8 mouse cellular contexts compared by ENCODE assay signal in genomic region chr19:46518828-46519621, GRCm38 (mm10). TPM values are rescaled to one million over a fixed set of nuclear protein-coding genes. Genes with fewer than 3 reads are reported as not detected.
DNase-seq lines count a peak whose midpoint lies in the region; ATAC-seq and TF ChIP-seq lines count a peak whose summit lies in the region.

No protein-coding gene starts in this region.

- H3K9me3 ChIP-seq in forebrain, embryonic 11.5 days (ENCODE audit: control insufficient read depth, low read length) = no peaks in the 10 kb centered on the region
- no peaks in the 10 kb centered on the region for H3K9me3 ChIP-seq in intestine, embryonic 16.5 days (ENCODE audit: control insufficient read depth, low read length)
- H3K9me3 ChIP-seq in neural tube, embryonic 12.5 days = no peaks in the 10 kb centered on the region

- no peak for TF ChIP-seq CTCF in lung, adult 2 months (IDR thresholded peaks at IDR 0.05; ENCODE audit: insufficient read depth, low read length)

- WGBS in lung, adult 2 months = 20% methylated on average over 5 of the region's 5 CpGs
- 15% methylated on average over 5 of the region's 5 CpGs for WGBS in forebrain, embryonic 11.5 days
- 14% methylated on average over 5 of the region's 5 CpGs for WGBS in intestine, embryonic 16.5 days
- 17% methylated on average over 5 of the region's 5 CpGs for WGBS in neural tube, embryonic 12.5 days

- H3K9ac ChIP-seq in forebrain, embryonic 11.5 days (ENCODE audit: low read length) = peak overlapping the region; percentile 44
- peak overlapping the region; percentile 54; the same call in 1 of the 2 replicates for H3K9ac ChIP-seq in intestine, embryonic 16.5 days (ENCODE audit: low read depth, low read length)
- no peak overlapping the region for H3K9ac ChIP-seq in neural tube, embryonic 12.5 days

- no peak for ATAC-seq in forebrain, embryonic 11.5 days (replicated peaks; ENCODE audit: low FRiP score)
- ATAC-seq in intestine, embryonic 16.5 days = peak; percentile 2; the same call in 1 of the 2 replicates
- no peak for ATAC-seq in neural tube, embryonic 12.5 days (ENCODE audit: low FRiP score, low read depth)

- no peak overlapping the region for H3K4me3 ChIP-seq in lung, adult 2 months (replicated peaks; ENCODE audit: extremely low read depth, low read depth, low read length)
- no peak overlapping the region for H3K4me3 ChIP-seq in forebrain, embryonic 11.5 days (ENCODE audit: low read depth, low read length)
- H3K4me3 ChIP-seq in intestine, embryonic 16.5 days (ENCODE audit: low read length) = no peak overlapping the region
- H3K4me3 ChIP-seq in neural tube, embryonic 12.5 days = no peak overlapping the region

- DNase-seq in lung, adult 2 months = peak; percentile 9
- no peak for DNase-seq in lung, postnatal 14 days
- DNase-seq in forebrain, embryonic 11.5 days (ENCODE audit: low spot score) = no peak
- no peak for DNase-seq in spleen, postnatal 10 days (ENCODE audit: low spot score in 2 of 2)
- no peak for DNase-seq in layer of hippocampus, adult 9-10 months (ENCODE audit: low spot score)
- DNase-seq in gastrocnemius, postnatal 36 days = no peak

- no peak for TF ChIP-seq POLR2A in lung, adult 2 months (IDR thresholded peaks at IDR 0.05; ENCODE audit: borderline replicate concordance, extremely low read depth, low read depth, low read length)

- peaks cover 39% of the 10 kb centered on the region for H3K4me1 ChIP-seq in lung, adult 2 months (ENCODE audit: control insufficient read depth, insufficient read depth, low read length)
- peaks cover 24% of the 10 kb centered on the region for H3K4me1 ChIP-seq in forebrain, embryonic 11.5 days (replicated peaks; ENCODE audit: control insufficient read depth, insufficient read depth, low read length)
- H3K4me1 ChIP-seq in intestine, embryonic 16.5 days (ENCODE audit: control insufficient read depth, insufficient read depth, low read length) = peaks cover 51% of the 10 kb centered on the region
- peaks cover 43% of the 10 kb centered on the region for H3K4me1 ChIP-seq in neural tube, embryonic 12.5 days

- H3K27me3 ChIP-seq in forebrain, embryonic 11.5 days (ENCODE audit: control insufficient read depth, insufficient read depth, low read length) = no peaks in the 10 kb centered on the region
- no peaks in the 10 kb centered on the region for H3K27me3 ChIP-seq in intestine, embryonic 16.5 days (replicated peaks; ENCODE audit: control insufficient read depth, insufficient read depth, low read length)
- no peaks in the 10 kb centered on the region for H3K27me3 ChIP-seq in neural tube, embryonic 12.5 days (replicated peaks)

- intact Hi-C loops in gastrocnemius, postnatal 36 days (cut with DNase I) = no loop called here

- H3K36me3 ChIP-seq in forebrain, embryonic 11.5 days (ENCODE audit: control insufficient read depth, insufficient read depth, low read length) = peaks cover 13% of the 10 kb centered on the region; the same call in 1 of the 2 replicates
- peaks cover 15% of the 10 kb centered on the region; the same call in 1 of the 2 replicates for H3K36me3 ChIP-seq in intestine, embryonic 16.5 days (ENCODE audit: control insufficient read depth, insufficient read depth, low read length)
- H3K36me3 ChIP-seq in neural tube, embryonic 12.5 days = peaks cover 23% of the 10 kb centered on the region

- peak overlapping the region; percentile 35 for H3K4me2 ChIP-seq in forebrain, embryonic 11.5 days (ENCODE audit: low read depth, low read length, severe bottlenecking)
- H3K4me2 ChIP-seq in intestine, embryonic 16.5 days (ENCODE audit: low read depth, low read length) = peak overlapping the region; percentile 51
- peak overlapping the region; percentile 53 for H3K4me2 ChIP-seq in neural tube, embryonic 12.5 days (replicated peaks)

- peak overlapping the region; percentile 74 for H3K27ac ChIP-seq in forebrain, embryonic 11.5 days (ENCODE audit: low read depth, low read length)
- 0 out of 2 replicates have a peak overlapping the region, but pooled peaks have one; percentile 62 for H3K27ac ChIP-seq in intestine, embryonic 16.5 days (ENCODE audit: low read length)
- H3K27ac ChIP-seq in neural tube, embryonic 12.5 days = peak overlapping the region; percentile 15

RNA-seq across cellular contexts. Expression of gene Trim8, which starts 17.5 kb away (rescaled TPM):
- 87.2 and 115 TPM in 2 replicates for polyA plus RNA-seq in lung, adult 2 months (2012; rRNA removed)
- 30.7 and 39.5 TPM in 2 replicates for polyA plus RNA-seq in forebrain, embryonic 11.5 days (2014; fragmentation: Nextera tagmentation; extraction: Ambion mirVana)
- 10.1 and 13.7 TPM in 2 replicates for polyA plus RNA-seq in intestine, embryonic 16.5 days (2015; fragmentation: Nextera tagmentation; extraction: Ambion mirVana)
- polyA plus RNA-seq in neural tube, embryonic 12.5 days (2016; fragmentation: Nextera tagmentation; extraction: Ambion mirVana) = 39.1 and 43.0 TPM in 2 replicates
- total RNA-seq in gastrocnemius, postnatal 36 days (2021) = 10 to 100 TPM; 19.0 to 19.2 TPM

RNA-seq across cellular contexts. Expression of gene Arl3, which starts 54.0 kb away (rescaled TPM):
- 21.5 and 27.1 TPM in 2 replicates for polyA plus RNA-seq in lung, adult 2 months (2012; rRNA removed)
- 152 and 154 TPM in 2 replicates for polyA plus RNA-seq in forebrain, embryonic 11.5 days (2014; fragmentation: Nextera tagmentation; extraction: Ambion mirVana)
- 53.9 and 64.5 TPM in 2 replicates for polyA plus RNA-seq in intestine, embryonic 16.5 days (2015; fragmentation: Nextera tagmentation; extraction: Ambion mirVana)
- 190 and 194 TPM in 2 replicates for polyA plus RNA-seq in neural tube, embryonic 12.5 days (2016; fragmentation: Nextera tagmentation; extraction: Ambion mirVana)
- total RNA-seq in gastrocnemius, postnatal 36 days (2021) = 10 to 100 TPM; 44.6 to 60.8 TPM

RNA-seq across cellular contexts. Expression of gene Sfxn2, which starts 54.1 kb away (rescaled TPM):
- 3.8 and 6.5 TPM in 2 replicates for polyA plus RNA-seq in lung, adult 2 months (2012; rRNA removed)
- 10.9 and 14.6 TPM in 2 replicates for polyA plus RNA-seq in forebrain, embryonic 11.5 days (2014; fragmentation: Nextera tagmentation; extraction: Ambion mirVana)
- polyA plus RNA-seq in intestine, embryonic 16.5 days (2015; fragmentation: Nextera tagmentation; extraction: Ambion mirVana) = 16.7 and 18.1 TPM in 2 replicates
- polyA plus RNA-seq in neural tube, embryonic 12.5 days (2016; fragmentation: Nextera tagmentation; extraction: Ambion mirVana) = 11.4 and 12.2 TPM in 2 replicates
- 1 to 10 TPM; 2.7 to 4.1 TPM for total RNA-seq in gastrocnemius, postnatal 36 days (2021)

Comparison
In these comparisons a context has a peak if more than half of its experiments do, and no peak if none do; other contexts are left out.
1. H3K27ac ChIP-seq: peak in every context shown above with its lines; median percentile 74 in forebrain, embryonic 11.5 days; 62 in intestine, embryonic 16.5 days; 15 in neural tube, embryonic 12.5 days.